Mouse (Mus musculus): Measurements from ENCODE around the gene Mrpl34. TPM values are rescaled to one million over a fixed set of nuclear protein-coding genes. Genes with fewer than 3 reads are reported as not detected.
"Not testable (repeated sequence)": the region's sequence is repeated elsewhere in the genome, so short reads cannot be mapped to it uniquely, and the experiment has no call there.

The Mrpl34 gene
- total RNA-seq (2014; fragmentation: Nextera tagmentation) (82.3 and 120 TPM in 2 replicates), total RNA-seq (2017) (46.7 and 63.4 TPM in 2 replicates)

DNA sequence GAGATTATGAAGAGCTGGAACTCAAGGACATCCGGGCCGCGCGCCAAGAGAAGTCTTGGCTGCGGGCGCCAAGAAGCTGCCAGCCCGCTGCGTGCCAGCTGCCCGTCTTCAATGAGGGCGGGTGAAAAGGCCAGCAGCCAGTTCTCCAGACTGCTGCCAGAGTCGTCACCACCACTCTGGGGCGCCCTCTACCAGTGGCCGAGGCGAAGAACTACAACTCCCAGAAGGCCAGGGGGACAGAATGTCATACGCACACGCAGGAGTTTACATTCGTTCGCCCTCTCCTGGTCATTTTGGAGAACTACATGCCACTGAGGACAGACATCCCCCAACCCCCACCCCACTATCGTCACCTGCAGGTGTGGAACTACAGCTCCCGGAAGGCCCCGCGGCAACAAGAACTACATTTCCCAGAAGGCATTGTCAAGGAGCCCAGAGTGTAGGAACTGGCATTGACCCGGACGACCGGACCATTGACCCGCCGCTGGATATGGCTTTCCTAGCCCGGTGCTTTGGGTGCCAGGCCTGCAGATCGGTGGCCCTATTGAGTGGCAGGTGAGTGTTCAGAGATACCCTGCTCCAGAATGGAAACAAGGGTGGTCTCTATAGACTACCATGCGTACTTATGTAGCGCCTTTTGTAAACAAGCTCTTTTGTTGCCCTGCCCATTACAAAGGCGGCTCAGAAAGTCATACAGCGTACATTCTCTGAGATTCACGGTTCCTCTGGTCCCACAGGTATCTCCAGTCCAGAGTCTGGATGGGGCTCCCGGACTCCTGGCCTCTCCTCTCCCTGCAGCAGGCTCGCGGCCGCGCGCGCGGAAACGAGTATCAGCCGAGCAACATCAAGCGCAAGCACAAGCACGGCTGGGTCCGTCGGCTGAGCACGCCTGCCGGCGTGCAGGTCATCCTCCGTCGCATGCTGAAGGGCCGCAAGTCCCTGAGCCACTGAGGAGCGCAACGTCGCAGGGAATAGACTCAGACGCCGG lies at the start of gene Mrpl34:
Gene Mrpl34 (plus strand): TSS at position 447 of the 988 bp plus-strand sequence.
- ATAC-seq (replicated peaks; ENCODE audit: low FRiP score, low TSS enrichment, poor library complexity, severe bottlenecking) = peak; percentile 78

GRCm38 (mm10) chr8:71422121-71422520 lies 42.6 kb upstream of the Mrpl34 start:
- no peak for ATAC-seq (replicated peaks; ENCODE audit: low FRiP score, low TSS enrichment, poor library complexity, severe bottlenecking)

DNA sequence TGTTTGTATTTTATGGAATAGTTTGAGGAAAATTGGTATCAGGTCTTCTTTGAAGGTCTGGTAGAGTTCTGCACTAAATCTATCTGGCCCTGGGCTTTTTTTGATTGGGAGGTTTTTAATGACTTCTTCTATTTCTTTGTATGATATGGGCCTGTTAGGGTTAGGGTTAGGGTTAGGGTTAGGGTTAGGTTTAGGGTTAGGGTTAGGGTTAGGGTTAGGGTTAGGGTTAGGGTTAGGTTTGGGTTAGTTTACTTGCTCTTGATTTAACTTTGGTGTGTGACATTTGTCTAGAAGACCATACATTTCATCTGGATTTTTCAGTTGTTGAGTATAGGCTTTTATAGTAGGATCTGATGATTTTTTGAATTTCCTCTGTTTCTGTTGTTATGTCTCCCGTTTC lies 31.8 kb upstream of the Mrpl34 start:
- not testable (repeated sequence) for ATAC-seq (replicated peaks; ENCODE audit: low FRiP score, low TSS enrichment, poor library complexity, severe bottlenecking)

- no peak for ATAC-seq (replicated peaks; ENCODE audit: low FRiP score, low TSS enrichment, poor library complexity, severe bottlenecking)
Observed at GRCm38 (mm10) chr8:71437041-71437440, 27.7 kb upstream of the Mrpl34 start.

GRCm38 (mm10) chr8:71441404-71441803 lies 23.4 kb upstream of the Mrpl34 start:
- ATAC-seq (replicated peaks; ENCODE audit: low FRiP score, low TSS enrichment, poor library complexity, severe bottlenecking) = 0 out of 2 replicates have a peak, but pooled peaks have one; percentile 63

- ATAC-seq (replicated peaks; ENCODE audit: low FRiP score, low TSS enrichment, poor library complexity, severe bottlenecking) = no peak
Observed at GRCm38 (mm10) chr8:71445096-71445495, 19.7 kb upstream of the Mrpl34 start.

GRCm38 (mm10) chr8:71451337-71451736 lies 13.4 kb upstream of the Mrpl34 start:
- ATAC-seq (replicated peaks; ENCODE audit: low FRiP score, low TSS enrichment, poor library complexity, severe bottlenecking) = no peak

DNA sequence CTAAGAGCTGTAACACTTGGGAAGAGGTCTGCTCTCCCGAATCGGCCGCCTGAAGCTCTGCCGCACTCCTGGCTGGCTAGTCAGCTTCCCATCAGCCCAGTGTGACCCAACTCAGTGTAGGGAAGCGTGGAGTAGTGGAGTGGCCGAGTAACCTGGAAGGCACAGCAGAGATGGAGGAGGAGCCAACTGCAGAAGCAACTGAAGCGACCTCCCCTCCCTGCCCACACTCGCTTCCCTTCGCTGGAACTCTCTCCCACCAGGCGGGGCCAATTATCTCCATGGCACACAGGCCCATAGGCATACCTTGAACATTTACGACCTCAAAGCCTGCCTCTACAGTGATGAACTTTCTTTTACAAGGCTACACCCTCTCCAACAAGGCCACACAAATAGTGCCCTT lies 13.0 kb upstream of the Mrpl34 start:
- ATAC-seq (replicated peaks; ENCODE audit: low FRiP score, low TSS enrichment, poor library complexity, severe bottlenecking) = no peak

GRCm38 (mm10) chr8:71452669-71453068 lies 12.1 kb upstream of the Mrpl34 start:
- ATAC-seq (replicated peaks; ENCODE audit: low FRiP score, low TSS enrichment, poor library complexity, severe bottlenecking) = no peak

DNA sequence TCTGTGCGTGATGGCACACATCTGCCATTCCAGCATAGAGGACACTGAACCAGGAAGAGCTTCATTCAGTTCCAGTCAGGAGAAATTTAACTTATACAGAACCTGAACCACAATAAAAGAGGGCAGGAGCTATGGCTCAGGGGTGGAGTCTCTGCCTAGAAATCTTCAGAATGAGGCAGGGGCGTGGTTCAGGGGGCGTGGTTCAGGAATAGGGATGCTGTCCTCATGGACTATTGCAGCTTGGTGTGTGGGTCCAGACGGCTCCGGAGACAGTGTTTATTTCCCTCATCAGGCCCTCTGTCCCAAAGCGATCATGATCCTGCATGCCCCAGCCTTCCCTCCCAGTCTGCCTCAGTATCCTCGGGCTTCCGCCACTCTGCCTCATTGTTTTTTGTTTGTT lies 10.1 kb upstream of the Mrpl34 start:
- ATAC-seq (replicated peaks; ENCODE audit: low FRiP score, low TSS enrichment, poor library complexity, severe bottlenecking) = no peak

- peak; percentile 76 for ATAC-seq (replicated peaks; ENCODE audit: low FRiP score, low TSS enrichment, poor library complexity, severe bottlenecking)
Observed at GRCm38 (mm10) chr8:71456906-71457305, 7.9 kb upstream of the Mrpl34 start.

- ATAC-seq (replicated peaks; ENCODE audit: low FRiP score, low TSS enrichment, poor library complexity, severe bottlenecking) = no peak
Observed at GRCm38 (mm10) chr8:71457659-71458270, 7.0 kb upstream of the Mrpl34 start.

- no peak for ATAC-seq (replicated peaks; ENCODE audit: low FRiP score, low TSS enrichment, poor library complexity, severe bottlenecking)
Observed at GRCm38 (mm10) chr8:71460716-71461115, 4.0 kb upstream of the Mrpl34 start.

GRCm38 (mm10) chr8:71461152-71461840 lies 3.5 kb upstream of the Mrpl34 start:
- ATAC-seq (replicated peaks; ENCODE audit: low FRiP score, low TSS enrichment, poor library complexity, severe bottlenecking) = no peak

DNA sequence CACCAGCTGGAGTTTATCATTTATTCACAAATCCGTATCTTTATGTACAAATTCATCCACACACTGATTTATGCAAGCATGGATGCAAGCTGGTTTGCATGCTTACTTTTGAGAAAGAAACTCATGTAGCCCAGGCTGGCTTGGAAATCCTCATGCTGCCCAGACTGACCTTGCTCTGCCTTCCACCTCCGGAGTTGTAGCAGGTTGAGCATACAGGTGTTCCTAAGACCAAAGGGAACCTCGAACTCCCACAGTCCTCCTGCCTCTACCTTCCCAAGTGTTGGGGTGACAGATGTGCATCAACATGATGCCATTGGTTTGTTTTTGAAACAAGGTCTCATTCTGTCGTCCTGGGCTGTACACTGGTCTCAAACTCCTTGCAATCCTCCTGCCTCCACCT lies 2.6 kb upstream of the Mrpl34 start:
- no peak for ATAC-seq (replicated peaks; ENCODE audit: low FRiP score, low TSS enrichment, poor library complexity, severe bottlenecking)

GRCm38 (mm10) chr8:71462786-71463185 lies 2.0 kb upstream of the Mrpl34 start:
- ATAC-seq (replicated peaks; ENCODE audit: low FRiP score, low TSS enrichment, poor library complexity, severe bottlenecking) = no peak

DNA sequence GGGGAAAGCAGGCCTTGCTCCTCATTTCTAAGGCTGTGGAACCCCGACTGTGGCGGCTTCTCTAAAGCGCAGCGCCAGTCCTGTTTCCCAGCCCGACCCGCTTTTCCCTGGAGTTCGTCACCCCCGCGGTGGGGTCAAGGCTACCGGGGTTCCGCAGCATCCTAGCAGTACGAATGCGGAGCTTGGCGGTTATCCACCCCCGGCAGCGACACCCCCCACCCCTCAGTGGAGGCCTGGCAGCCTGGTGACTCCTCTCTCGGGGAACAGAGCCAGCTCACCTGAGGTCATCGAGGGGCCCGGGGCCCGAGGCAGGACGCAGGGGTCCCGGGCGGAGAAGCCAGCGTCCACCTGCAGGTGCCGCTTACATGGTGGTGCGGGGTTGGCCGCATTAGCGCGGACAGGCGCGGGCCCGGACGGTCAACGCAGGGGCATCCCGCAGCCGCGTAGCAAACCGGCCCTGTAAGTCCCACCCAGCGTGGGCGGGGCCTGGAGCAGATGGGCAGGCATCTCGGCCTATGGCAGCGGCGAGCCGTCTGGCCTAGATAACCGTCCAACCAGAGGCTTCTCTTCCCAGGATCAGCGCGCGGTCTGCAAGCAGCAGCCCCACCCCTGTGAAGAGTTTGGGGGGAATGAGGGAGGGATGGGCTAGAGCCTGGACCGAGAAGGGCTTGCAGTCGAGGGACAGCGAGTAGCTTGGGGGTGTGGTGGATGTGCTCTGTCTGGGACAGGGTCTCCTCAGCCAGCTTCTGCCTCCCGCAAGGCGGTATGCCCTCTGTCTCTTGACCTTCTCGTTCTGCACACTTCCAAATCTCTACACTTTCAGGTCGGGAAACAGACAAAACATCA lies 1.3 kb upstream of the Mrpl34 start, which contains the start of gene Abhd8:
Gene Abhd8 (minus strand): TSS at position 468 of the 846 bp plus-strand sequence.
- ATAC-seq (replicated peaks; ENCODE audit: low FRiP score, low TSS enrichment, poor library complexity, severe bottlenecking) = peak; percentile 74

- no peak for ATAC-seq (replicated peaks; ENCODE audit: low FRiP score, low TSS enrichment, poor library complexity, severe bottlenecking)
Observed at GRCm38 (mm10) chr8:71465733-71466132, 974 bp downstream of the Mrpl34 start.

GRCm38 (mm10) chr8:71466198-71466597 lies 1.4 kb downstream of the Mrpl34 start:
- ATAC-seq (replicated peaks; ENCODE audit: low FRiP score, low TSS enrichment, poor library complexity, severe bottlenecking) = no peak
